Mouse (Mus musculus): ENCODE measurements around the gene Ngef.
A peak's percentile ranks its signal among the peaks of the same experiment; 100 is the strongest.

Gene Ngef

DNA sequence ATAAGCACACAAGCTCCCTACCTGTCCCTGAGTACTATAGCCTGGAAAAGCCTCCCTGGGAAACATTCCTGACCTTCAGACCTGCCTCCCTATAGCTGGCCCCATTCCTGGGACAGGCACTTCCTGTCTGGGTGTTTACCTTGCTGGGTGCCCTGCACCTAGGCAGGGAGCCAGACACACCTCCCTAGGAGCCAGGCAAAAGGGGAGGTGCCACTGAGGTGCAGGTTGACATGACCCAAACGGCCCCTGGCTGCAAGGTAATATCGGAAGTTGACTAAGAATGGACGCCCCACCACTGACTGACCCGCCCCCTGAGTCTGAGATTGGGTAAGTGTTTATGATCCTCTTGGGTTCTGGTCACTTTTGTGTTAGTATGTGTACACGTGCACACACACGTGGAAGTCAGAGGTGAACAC is at the start of gene Ngef:
TSS of gene Ngef (minus strand) at position 71 of the 416 bp plus-strand sequence.
- no peak for DNase-seq

DNA sequence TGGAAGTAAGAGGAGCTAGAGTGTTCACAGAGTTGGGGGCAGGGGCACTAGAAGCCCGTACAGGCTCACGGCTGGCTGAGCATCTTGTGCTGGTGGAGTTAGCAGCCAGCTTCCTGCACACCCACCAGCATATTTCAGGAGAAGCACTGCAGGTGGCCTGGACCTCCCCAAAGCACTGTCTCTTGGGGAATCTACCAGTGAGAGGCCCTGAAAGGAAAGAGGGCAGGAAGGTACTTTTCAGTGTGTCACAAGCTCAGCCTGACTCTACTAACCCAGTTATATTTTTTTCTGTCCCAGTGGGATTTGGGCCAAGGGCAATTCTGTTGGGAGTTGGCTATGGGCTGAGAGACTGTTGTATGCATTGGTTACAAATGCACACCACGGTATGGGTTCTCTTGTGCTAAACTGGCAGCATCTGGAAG is 48.2 kb upstream of the Ngef start:
- DNase-seq: no peak

DNA sequence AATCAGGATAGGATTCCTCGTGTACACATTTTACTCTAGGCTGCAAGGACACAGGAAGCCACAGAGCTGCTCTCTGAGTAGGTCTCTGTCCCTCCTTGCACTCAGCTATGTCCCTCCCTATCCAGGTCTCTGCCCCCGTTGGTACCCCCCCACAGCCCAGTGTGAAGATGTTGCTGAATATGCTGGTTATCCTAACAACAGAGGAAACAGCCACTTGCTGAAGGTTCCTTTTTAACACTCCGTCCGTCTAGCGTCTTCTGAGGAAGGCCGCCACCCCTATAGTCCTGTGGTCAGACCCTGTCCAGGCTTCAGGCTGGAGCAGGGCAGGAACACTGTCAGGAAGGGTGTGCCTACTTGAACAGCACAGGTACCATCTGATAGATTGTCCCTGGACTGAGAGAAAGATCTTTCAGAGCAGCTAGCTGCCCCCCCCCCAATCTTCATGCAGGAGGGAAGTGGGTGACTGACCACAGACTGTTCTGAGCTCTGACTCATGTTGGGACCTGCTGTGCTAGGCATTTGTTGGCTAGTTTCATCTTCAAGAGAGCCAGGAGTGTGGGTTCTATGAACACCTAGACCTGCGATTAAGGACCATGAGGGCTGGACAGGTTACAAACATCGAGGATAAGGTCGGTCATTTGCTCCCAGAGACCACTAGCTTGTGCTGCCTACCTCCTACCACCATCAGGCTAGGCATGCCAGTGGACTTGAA is 47.6 kb upstream of the Ngef start:
- no peak for DNase-seq

DNA sequence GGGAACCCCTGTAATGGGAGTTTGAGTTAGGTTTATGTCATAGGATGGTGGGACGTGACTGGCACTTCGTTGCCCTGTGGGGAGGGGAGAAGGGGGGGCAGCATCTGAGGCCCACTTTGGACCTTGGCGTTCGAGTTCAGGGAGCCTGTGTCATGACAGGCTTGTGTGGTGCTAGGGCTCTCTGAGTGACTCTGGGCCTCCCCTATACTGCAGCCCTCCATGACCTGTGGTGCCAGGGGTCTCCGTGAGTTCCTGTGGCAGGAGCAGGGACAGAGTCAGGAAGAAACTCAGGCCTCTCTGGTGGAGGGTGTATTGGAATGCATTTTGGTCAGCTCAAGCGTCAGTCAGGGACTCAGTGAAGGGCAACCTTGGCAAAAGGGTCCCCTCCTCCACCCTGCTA is 47.0 kb upstream of the Ngef start:
- DNase-seq: no peak

DNA sequence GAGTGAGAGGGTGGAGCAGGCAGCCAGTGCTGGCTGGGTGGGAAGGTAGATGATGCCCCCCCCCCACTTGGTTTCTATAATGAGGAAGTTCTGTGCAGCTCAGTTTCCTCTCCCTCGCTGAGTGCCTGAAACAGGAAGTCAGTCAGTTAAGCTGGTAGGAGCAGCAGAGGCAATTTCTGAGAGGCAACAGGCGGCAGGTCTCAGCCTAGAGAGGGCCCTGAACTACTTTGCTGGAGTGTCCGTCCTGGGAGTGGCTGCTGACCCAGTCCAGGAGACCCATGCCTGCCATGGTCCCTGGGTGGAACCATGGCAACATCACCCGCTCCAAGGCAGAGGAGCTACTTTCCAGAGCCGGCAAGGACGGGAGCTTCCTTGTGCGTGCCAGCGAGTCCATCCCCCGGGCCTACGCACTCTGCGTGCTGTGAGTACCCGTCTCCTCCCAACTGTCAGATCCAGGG is 46.6 kb upstream of the Ngef start, which contains the start of gene Inpp5d:
TSS of gene Inpp5d (plus strand) at position 102 of the 458 bp plus-strand sequence.
- DNase-seq: no peak

DNA sequence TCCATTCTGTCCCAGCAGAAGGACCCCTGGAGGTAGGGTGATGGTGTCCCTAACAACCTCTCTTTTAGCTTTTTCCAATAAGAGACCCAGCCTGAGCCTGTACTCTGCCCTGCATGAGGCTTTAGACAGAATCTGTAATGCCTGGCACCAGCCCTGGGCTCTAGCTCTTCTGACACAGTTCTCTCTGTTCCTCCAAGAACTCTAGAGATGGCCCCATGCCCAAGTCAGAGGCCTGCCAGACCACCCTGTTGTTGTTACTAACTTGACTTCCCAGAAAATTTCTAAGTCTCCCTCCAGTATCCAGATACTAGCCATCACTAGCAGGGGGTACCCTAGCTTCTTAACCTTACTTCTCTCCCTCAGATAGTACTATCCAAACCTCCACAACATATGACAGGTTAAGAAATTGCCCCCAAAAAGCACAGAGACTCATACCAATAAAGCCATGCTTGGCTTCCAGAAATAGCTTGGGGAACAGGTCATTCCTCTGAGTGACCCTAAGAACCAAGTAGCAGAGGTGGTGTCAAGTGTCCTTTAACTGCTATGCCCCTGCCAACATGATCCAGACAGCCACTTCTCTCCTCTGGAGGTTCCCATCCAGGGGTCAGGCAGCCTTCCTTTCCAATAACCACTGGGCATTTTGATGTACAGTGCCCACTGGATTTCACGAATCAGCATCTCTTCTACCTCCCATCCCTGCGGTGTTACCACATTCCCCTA is 41.1 kb upstream of the Ngef start:
- DNase-seq: no peak

DNA sequence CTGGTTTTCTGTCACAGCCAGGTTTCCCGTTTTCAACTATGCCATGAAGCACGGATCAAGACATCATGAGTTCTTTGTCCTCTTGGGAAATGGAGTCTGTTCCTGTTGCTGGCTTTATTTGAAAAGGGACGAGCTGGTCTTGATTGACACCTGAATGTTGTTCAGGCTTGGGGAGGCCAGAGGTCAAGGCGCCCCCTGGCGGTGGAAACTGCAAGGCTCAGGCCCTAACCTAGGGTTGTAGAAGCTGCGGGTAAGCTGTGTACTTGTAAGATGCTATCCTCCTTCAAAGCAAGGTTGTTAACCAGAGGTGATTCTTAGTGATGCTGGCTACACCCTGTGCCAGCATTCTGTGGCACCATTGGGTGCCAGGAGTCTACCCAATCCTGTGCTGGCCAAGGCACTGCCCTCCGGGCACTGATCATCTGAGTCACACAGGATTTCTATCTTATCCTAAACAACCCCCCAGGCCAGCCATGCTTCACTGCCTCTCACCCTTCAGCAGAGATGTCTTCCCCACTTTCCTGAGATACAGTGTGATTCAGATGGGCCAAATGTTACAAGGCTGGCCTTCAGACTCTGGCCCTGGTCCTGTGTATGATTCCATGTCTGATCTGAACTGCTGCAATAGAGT is 34.9 kb upstream of the Ngef start:
- DNase-seq: peak; percentile 63

DNA sequence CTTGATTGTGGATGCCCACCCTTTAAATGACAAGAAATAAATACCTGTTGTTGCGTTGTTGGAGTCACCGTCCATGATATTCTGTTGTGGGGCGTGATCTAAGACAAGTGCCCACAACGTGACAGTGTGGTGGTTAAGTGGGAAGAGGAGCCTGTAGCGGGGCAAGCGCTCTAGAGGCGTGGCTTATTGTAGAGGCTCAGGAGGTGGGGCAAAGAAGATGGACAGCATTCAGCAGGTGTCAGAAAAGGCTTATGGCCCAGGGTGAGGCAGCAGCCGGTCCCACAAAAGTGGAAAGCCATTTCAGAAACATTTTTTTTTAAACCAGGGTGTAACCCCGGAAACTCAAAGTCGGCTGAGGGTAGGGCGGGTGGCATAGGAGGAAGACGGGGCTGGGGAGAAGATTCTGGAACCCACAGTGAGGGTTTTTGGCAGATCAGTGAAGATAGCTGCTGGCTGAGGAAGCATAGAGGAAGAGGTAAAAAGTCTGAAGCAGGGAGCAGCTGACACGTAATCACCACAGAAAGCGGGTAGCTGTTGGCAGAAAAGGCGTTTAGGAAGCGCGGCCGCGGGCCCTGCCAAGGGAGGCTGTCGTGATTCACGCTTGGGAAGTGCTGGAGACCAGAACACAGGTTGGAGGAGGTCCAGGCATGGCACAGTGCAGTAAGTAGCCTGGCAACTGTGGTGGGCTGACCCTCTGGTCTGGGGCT is 33.9 kb upstream of the Ngef start:
- peak; percentile 66 for DNase-seq

DNA sequence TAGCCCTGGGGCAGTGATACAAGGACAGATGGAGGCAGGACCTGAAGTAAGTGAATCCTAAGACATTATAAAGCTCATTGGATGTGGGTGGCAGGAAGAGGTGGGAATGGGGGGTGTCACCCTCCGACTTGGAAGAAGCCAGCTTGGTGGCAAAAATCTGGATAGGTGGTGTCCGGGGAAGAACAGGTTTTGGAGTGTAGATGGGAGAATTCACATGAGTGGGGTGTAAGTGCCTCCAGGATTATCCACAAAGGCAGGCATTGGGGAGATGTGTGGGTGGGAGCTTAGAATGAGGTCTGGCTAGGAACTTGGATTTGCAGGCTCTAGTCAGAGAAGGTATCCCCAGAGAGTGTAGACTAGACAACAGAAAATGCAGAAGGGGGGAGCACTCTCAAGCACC is 31.6 kb upstream of the Ngef start:
- no peak for DNase-seq

DNA sequence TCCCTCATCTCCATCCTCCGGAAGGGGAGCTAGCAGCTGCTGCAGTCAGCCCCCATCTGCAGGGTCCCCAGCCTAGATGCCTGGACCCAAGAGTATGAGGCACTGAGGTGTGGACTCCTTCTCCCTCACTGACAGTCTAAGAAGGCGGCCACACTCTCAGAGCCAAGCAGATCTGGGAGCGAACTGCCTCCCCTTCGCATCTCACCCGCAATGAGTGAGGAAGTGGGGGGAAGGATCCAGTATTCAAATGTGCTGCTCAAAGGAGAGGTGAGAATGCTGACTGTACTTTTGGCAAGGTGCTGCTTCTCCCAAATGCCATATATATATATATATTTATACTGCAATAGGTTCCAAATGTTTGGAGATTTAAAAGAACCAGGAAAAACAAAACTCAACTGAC is 29.7 kb upstream of the Ngef start:
- DNase-seq: no peak

DNA sequence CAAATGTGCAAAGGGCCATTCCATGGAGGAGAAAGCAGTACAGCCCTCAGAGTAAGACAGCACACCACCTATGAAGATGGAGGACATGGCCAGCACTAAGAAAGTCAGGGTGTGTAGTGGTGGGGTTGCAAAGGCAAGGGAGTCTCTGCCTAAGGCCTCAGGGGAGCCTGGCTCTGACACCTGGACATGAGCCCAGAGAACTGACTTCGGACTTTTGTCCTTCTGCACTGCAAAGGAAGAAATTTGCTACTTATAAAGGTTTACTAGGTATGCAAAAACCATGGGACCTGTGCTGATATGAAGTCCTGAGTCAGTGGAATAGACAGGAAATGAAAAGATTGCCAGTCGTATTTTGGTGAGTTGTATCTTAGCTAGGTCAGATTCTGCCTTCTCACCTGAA is 28.1 kb upstream of the Ngef start:
- DNase-seq: no peak

DNA sequence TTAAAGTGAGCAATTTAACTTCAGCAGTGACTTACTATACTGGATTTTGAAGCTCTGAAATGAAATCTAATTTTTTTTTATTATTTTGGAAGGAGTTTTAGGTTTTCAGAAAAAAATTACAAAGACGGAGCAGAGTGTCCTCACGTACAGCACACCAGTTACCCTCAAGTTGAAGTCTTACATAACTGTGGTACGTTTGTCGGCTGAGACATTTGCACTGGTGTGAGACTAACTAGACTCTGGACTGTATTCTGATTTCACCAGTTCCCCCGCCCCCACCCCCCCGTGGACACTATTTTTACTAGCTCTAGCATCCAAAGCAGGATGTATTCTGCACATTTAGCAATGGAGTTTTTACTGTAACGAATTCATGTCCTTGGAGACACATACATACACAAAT is 26.9 kb upstream of the Ngef start:
- no peak for DNase-seq

DNA sequence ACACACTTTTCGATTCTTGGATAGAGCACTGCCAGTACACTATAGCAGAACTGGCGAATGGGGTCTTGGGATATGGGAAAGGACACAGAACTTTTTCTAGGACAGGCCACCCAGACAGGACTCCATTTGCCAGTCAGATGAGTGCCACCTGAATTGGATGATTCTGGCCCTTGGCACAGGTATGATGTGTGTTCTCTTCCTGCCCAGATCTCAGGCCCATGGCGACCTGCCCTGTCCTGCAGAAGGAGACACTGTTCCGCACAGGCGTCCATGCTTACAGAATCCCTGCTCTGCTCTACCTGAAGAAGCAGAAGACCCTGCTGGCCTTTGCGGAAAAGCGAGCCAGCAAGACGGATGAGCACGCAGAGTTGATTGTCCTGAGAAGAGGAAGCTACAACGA is 21.0 kb upstream of the Ngef start:
- peak; percentile 24 for DNase-seq

DNA sequence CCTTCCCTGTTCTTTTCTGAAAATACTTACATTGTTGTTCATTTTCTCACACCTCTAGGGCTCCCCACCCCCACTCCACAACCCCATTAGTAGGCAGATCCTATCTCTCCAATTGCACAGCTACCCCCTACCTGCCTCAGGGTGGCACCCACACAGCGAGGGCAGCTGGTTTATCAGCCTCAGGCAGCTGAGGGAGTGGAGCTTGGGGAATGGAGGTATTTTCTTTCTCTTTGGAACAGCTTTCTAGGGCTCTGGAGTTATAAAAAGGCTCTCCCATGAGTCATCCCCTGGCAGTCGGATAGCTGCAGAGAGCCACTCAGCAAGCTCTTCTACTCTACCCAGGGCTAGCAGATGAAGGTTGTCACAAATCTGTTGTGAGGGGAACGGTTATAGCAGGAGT is 20.6 kb upstream of the Ngef start:
- DNase-seq: peak; percentile 34

DNA sequence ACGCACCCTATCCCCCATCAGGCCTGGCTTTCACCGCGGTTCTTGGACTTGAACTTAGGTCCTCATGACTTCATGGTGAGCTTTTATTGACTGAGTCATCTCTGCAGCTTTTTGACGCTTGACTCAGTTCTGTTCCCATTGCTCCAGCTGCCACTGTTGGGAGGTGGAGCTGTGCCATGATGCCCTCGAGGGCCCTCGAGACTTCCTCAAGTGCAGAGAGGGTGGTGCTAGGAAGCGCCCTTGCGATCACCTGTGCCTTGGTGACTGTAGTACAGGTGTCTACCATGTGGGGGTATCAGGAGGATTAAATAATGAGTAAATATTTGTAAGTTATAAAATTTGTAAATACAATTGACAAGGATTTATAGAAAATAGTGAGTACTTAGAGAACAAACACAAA is 16.3 kb upstream of the Ngef start:
- DNase-seq: no peak

DNA sequence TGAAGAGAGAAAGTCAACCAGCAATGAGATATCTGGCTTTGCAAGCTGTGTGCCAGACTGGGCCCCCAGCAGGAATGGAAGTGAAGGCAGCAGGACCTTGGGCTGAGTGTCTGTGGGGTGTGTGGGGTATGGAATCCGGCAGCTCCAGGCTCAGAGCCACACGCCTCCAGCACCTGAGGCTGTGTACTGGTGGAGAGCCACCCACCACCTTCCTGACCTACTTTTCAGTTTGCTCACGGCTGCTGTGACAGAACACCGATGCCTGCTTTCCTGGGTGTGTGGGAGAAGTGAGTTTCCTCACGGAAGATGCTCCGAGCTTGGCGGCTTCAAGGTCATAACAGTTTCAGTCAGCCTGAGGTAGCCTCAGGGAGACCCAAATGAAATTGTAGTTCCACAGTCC is 15.5 kb upstream of the Ngef start:
- peak; percentile 6 for DNase-seq

DNA sequence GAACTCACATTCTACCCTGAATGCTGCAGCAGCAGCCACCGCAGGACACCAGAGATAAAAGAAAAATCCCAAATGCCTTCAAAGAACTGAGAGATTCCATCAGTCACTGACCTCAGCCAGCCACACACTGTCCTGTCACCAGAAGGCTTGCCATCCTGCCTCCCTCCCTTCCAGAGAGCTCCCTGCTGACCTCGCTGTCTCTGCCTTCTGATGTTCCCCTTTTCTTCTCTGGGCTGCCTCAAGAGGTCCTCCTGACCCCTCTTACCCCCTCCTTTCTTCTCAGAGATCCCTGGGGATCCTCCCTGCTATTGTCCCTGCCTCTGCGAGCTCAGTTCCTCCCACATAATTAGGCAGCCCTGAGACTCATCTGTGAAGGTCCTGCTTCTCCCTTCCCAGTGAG is 7.2 kb upstream of the Ngef start:
- no peak for DNase-seq

DNA sequence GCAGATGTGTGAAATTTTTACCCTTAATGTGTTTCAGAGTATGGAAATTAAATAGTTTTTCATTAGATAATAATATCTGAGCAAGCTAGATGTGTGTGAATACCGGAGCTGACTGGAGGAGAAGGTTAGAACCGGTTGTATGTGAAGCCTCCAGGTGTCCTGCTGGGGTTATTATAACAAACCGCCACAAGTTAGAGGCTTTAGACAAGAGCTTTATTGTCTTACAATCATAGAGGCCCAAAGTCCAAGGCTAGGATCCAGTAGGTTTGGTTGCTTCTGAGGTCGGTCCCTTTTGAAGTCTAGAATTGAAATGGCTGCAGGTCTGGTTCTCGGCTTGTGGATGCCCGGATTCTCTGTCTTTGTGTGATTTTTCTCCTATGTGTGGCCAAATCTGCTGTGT is 5.3 kb upstream of the Ngef start:
- DNase-seq: no peak

DNA sequence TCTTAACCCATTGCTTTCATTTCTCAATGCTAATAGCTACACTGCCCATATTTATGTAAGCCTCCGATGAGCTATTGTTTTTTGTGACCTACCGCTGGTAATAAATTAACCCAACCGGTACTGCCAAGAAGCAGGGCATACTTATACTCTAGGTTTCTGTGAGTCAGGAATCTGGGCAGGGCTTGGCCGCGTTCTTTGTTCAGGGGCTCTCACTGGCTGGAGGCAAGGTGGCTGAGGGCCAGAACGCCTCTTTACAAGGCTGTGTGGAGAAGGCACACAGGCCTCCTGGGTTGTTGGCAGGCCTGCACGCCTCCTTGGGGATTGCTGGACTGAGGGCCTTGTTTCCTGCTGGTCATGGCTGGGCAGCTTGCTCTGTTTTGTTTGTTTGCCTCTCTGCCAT is 1.1 kb upstream of the Ngef start:
- DNase-seq: peak; percentile 12

DNA sequence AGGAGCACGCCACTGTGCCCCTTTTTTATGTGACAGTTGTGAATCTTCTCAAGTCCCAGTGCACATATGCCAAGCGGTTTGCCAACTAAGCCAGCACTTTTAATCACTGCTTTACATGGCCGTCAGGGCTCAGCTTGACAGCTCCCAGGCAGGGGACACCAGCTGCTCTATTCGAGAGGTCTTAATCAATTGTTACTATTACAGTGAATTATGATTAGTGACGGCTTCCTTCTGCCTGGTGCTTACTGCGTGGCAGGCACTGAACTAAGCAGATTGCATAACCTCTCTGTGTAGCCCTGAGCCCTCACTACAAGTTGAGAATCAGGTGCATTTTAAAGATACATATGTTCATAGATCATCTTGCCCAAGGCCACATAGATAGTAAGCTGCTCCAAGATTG is 683 bp upstream of the Ngef start:
- DNase-seq: no peak

DNA sequence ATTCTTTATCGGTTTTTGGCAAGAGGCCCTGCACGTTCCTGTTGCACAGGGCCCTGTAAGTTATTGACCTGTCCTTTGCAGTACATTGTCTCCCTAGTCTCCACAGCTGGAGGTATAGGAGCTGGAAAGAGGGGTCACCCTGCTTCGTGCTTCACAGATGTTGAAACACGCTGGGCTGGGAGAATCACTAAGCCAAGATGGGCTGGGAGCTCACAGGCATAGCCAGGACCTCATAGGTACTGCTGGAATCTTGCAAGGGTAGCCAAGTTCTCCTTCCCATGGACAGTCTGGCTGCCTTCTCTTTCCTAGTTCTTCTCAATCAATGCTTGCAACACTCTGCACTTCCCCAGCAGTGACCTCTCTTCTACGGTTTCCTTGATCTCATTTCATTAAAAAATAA is 409 bp downstream of the Ngef start:
- DNase-seq: no peak

DNA sequence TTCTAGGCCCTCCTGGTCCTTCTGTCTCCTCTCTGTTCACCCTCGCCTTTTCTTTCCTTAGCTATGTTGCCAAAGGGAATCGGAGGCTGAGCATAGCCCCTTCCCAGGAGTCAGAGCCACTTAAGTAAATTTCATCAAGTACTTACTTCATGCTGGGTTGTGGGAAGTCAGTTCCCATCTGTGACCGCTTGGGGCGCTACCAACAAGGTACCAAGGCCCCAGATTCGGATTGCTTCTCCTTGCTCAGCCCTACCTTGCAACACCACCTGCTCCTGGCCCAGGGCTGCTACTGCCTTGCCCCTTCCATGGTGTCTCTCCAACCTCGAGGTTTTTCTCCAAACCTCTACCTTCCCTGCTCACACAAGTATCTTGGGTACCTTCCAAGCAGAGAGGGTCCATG is 5.3 kb downstream of the Ngef start:
- DNase-seq: no peak

DNA sequence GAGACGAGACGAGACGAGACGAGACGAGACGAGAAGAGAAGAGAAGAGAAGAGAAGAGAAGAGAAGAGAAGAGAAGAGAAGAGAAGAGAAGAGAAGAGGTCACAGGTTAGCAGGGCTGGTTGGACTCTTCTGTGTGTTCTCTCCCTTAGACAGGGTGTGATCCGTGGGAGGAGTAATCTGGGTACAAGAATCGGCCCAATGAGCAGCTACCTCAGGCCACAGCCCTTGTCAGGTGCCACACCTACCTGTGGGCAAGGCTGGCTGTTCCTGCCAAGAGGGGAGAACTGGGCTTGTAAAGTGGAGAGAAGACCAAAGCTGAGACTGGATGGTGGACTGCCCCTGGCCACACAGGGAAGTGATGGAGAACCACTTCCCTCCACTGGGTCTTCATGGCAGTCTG is 7.9 kb downstream of the Ngef start:
- DNase-seq: no peak

DNA sequence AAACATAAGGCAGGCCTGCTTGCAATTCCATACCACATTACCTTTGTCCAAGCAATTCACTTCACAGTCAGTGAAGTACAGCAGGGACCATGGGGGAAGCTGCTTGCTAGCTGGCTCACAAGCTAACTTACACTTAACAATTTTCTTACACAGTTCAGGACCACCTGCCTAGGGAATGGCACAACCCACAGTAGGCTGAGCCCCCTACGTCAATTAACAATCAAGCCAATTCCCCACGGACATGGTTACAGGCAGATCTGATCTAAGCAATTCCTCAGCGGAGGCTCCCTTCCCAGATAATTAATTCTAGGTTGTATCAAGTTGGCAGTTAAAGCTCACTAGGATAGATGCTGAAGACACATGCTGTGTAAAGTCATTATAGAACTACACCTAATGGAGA is 10.7 kb downstream of the Ngef start:
- DNase-seq: no peak
